Mouse (Mus musculus): Measurements from ENCODE around the gene Fat2. TPM values are rescaled to one million over a fixed set of nuclear protein-coding genes. Genes with fewer than 3 reads are reported as not detected.

Fat2 gene
- polyA plus RNA-seq, 1 experiment from 2014 or later, result not detected

DNA sequence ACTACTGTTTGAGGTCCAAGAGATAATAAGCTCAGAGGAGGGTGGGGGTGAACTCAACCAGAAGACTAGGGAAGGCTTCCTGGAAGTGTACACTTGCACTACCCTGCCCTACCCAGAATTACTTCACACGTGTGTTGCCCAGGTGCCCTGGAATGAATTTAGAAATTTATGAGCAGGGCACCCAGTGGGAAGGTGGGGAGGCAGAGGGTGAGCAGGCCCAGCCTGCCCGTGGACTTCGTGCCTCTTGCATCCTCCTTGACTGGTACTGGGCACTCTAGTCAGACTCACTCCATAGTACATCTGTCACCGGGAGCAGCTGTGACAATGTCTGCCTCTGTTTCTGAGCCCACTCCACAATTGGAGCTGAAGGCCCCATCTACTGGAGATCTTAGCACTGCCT lies 122.8 kb downstream of the Fat2 start:
- DNase-seq (no peak), ATAC-seq (no peak)
- Histone ChIP-seq H3K4me1 (ENCODE audit: insufficient read depth) (peaks cover 50% of the 10 kb centered on the region), H3K36me3 (replicated peaks; ENCODE audit: insufficient read depth, low read length) (no peaks in the 10 kb centered on the region; the same call in 1 of the 2 replicates), H3K9ac (replicated peaks) (no peak overlapping the region), H3K4me3 (ENCODE audit: low read depth, low read length) (no peak overlapping the region), H3K4me2 (ENCODE audit: low read depth, low read length) (no peak overlapping the region), H3K27ac (ENCODE audit: low read depth) (no peak overlapping the region), H3K9me3 (ENCODE audit: low read length) (no peaks in the 10 kb centered on the region), H3K27me3 (ENCODE audit: insufficient read depth, low read length) (no peaks in the 10 kb centered on the region)
- WGBS (ENCODE audit: insufficient replicate concordance), result 73% methylated on average over 4 of the region's 4 CpGs
- TF ChIP-seq CTCF (IDR thresholded peaks at IDR 0.05; ENCODE audit: low read depth) (no peak), EP300 (IDR thresholded peaks at IDR 0.05; ENCODE audit: low read depth) (no peak)

- Histone ChIP-seq H3K4me3 (ENCODE audit: low read depth, low read length) (no peak overlapping the region), H3K27ac (ENCODE audit: low read depth) (no peak overlapping the region; the same call in 1 of the 2 replicates), H3K36me3 (replicated peaks; ENCODE audit: insufficient read depth, low read length) (no peaks in the 10 kb centered on the region; the same call in 1 of the 2 replicates), H3K4me1 (ENCODE audit: insufficient read depth) (peaks cover 70% of the 10 kb centered on the region), H3K4me2 (ENCODE audit: low read depth, low read length) (no peak overlapping the region), H3K27me3 (ENCODE audit: insufficient read depth, low read length) (no peaks in the 10 kb centered on the region), H3K9ac (replicated peaks) (no peak overlapping the region), H3K9me3 (ENCODE audit: low read length) (no peaks in the 10 kb centered on the region)
- TF ChIP-seq CTCF (IDR thresholded peaks at IDR 0.05; ENCODE audit: low read depth) (no peak), EP300 (IDR thresholded peaks at IDR 0.05; ENCODE audit: low read depth) (no peak)
- DNase-seq, result no peak
- 43% methylated on average over 6 of the region's 6 CpGs for WGBS (ENCODE audit: insufficient replicate concordance)
- ATAC-seq, result no peak
Observed at GRCm38 (mm10) chr11:55209626-55210353, 126.6 kb downstream of the Fat2 start.

- peak overlapping the region; percentile 79 for H3K27ac ChIP-seq (ENCODE audit: low read depth)
Observed at GRCm38 (mm10) chr11:55209032-55209431, 127.3 kb downstream of the Fat2 start.

GRCm38 (mm10) chr11:55208001-55208690 lies 128.2 kb downstream of the Fat2 start:
- Histone ChIP-seq H3K9ac (replicated peaks) (no peak overlapping the region), H3K9me3 (ENCODE audit: low read length) (no peaks in the 10 kb centered on the region), H3K27me3 (ENCODE audit: insufficient read depth, low read length) (no peaks in the 10 kb centered on the region), H3K4me2 (ENCODE audit: low read depth, low read length) (peak overlapping the region; percentile 52), H3K4me3 (ENCODE audit: low read depth, low read length) (no peak overlapping the region), H3K27ac (ENCODE audit: low read depth) (peak overlapping the region; percentile 79), H3K4me1 (ENCODE audit: insufficient read depth) (peaks cover 61% of the 10 kb centered on the region), H3K36me3 (replicated peaks; ENCODE audit: insufficient read depth, low read length) (no peaks in the 10 kb centered on the region)
- ATAC-seq, result peak; percentile 53
- WGBS (ENCODE audit: insufficient replicate concordance), result 35% methylated on average over 6 of the region's 6 CpGs
- no peak for TF ChIP-seq CTCF (IDR thresholded peaks at IDR 0.05; ENCODE audit: low read depth)
- no peak for TF ChIP-seq EP300 (IDR thresholded peaks at IDR 0.05; ENCODE audit: low read depth)
- no peak for DNase-seq

More at GRCm38 (mm10) chr11:55209032-55209431, 127.3 kb downstream of the Fat2 start:
- WGBS (ENCODE audit: insufficient replicate concordance), result 27% methylated on average over 2 of the region's 2 CpGs
- DNase-seq (no peak), ATAC-seq (no peak)
- no peak overlapping the region for H3K4me3 ChIP-seq (ENCODE audit: low read depth, low read length)
- H3K36me3 ChIP-seq (replicated peaks; ENCODE audit: insufficient read depth, low read length), result no peaks in the 10 kb centered on the region; the same call in 1 of the 2 replicates
- H3K9me3 ChIP-seq (ENCODE audit: low read length), result no peaks in the 10 kb centered on the region
- TF ChIP-seq CTCF (IDR thresholded peaks at IDR 0.05; ENCODE audit: low read depth) (no peak), EP300 (IDR thresholded peaks at IDR 0.05; ENCODE audit: low read depth) (no peak)
- peaks cover 66% of the 10 kb centered on the region for H3K4me1 ChIP-seq (ENCODE audit: insufficient read depth)
- no peak overlapping the region for H3K9ac ChIP-seq (replicated peaks)
- peak overlapping the region; percentile 52; the same call in 1 of the 2 replicates for H3K4me2 ChIP-seq (ENCODE audit: low read depth, low read length)
- no peaks in the 10 kb centered on the region for H3K27me3 ChIP-seq (ENCODE audit: insufficient read depth, low read length)

GRCm38 (mm10) chr11:55204602-55205001 lies 131.8 kb downstream of the Fat2 start:
- Histone ChIP-seq H3K9me3 (ENCODE audit: low read length) (no peaks in the 10 kb centered on the region), H3K9ac (replicated peaks) (peak overlapping the region; percentile 77), H3K4me2 (ENCODE audit: low read depth, low read length) (peak overlapping the region; percentile 94), H3K36me3 (replicated peaks; ENCODE audit: insufficient read depth, low read length) (no peaks in the 10 kb centered on the region), H3K27me3 (ENCODE audit: insufficient read depth, low read length) (no peaks in the 10 kb centered on the region), H3K4me3 (ENCODE audit: low read depth, low read length) (peak overlapping the region; percentile 78), H3K4me1 (ENCODE audit: insufficient read depth) (peaks cover 39% of the 10 kb centered on the region), H3K27ac (ENCODE audit: low read depth) (no peak overlapping the region)
- TF ChIP-seq CTCF (IDR thresholded peaks at IDR 0.05; ENCODE audit: low read depth) (no peak), EP300 (IDR thresholded peaks at IDR 0.05; ENCODE audit: low read depth) (no peak)
- under 1% methylated on average over 17 of the region's 17 CpGs for WGBS (ENCODE audit: insufficient replicate concordance)
- DNase-seq (no peak), ATAC-seq (peak; percentile 41)

GRCm38 (mm10) chr11:55204159-55204596 lies 132.2 kb downstream of the Fat2 start, which contains the start of gene Slc36a1:
Slc36a1 (plus strand) TSS chr11:55204350.
- peak; percentile 97 for DNase-seq
- Histone ChIP-seq H3K4me2 (ENCODE audit: low read depth, low read length) (peak within 1 kb of the TSS; percentile 94), H3K4me3 (ENCODE audit: low read depth, low read length) (peak within 1 kb of the TSS; percentile 78), H3K9me3 (ENCODE audit: low read length) (no peaks in the 10 kb centered on the region), H3K4me1 (ENCODE audit: insufficient read depth) (peaks cover 36% of the 10 kb centered on the region), H3K27me3 (ENCODE audit: insufficient read depth, low read length) (no peaks in the 10 kb centered on the region), H3K9ac (replicated peaks) (peak within 1 kb of the TSS; percentile 77), H3K27ac (ENCODE audit: low read depth) (no peak within 1 kb of the TSS), H3K36me3 (replicated peaks; ENCODE audit: insufficient read depth, low read length) (no peaks in the 10 kb centered on the region)
- TF ChIP-seq EP300 (IDR thresholded peaks at IDR 0.05; ENCODE audit: low read depth) (no peak), CTCF (IDR thresholded peaks at IDR 0.05; ENCODE audit: low read depth) (peak; percentile 100)
- peak; percentile 85 for ATAC-seq
- WGBS (ENCODE audit: insufficient replicate concordance), result under 1% methylated on average over 31 of the region's 31 CpGs

Other genes starting within 250 kb of the Fat2 start
- 28.7 and 31.6 TPM in 2 replicates for gene Gm2a, start 238.4 kb downstream of the Fat2 start, polyA plus RNA-seq (2015; fragmentation: Nextera tagmentation; extraction: Ambion mirVana)
- gene Slc36a3, start 184.9 kb downstream of the Fat2 start, polyA plus RNA-seq (2015; fragmentation: Nextera tagmentation; extraction: Ambion mirVana), result not detected in 2 replicates
- gene Slc36a2, start 151.5 kb downstream of the Fat2 start, polyA plus RNA-seq (2015; fragmentation: Nextera tagmentation; extraction: Ambion mirVana), result 5.7 and 6.7 TPM in 2 replicates
- gene Slc36a1, start 132.2 kb downstream of the Fat2 start, polyA plus RNA-seq (2015; fragmentation: Nextera tagmentation; extraction: Ambion mirVana), result 1.0 and 1.7 TPM in 2 replicates
- 258 and 272 TPM in 2 replicates for gene Sparc, start 86.6 kb upstream of the Fat2 start, polyA plus RNA-seq (2015; fragmentation: Nextera tagmentation; extraction: Ambion mirVana)
- gene Atox1, start 124.7 kb upstream of the Fat2 start, polyA plus RNA-seq (2015; fragmentation: Nextera tagmentation; extraction: Ambion mirVana), result 261 and 271 TPM in 2 replicates
- 34.2 and 36.8 TPM in 2 replicates for gene G3bp1, start 133.1 kb upstream of the Fat2 start, polyA plus RNA-seq (2015; fragmentation: Nextera tagmentation; extraction: Ambion mirVana)

Data from liver, postnatal 0 days (tissue).